Mouse (Mus musculus) lung, postnatal 0 days (tissue): ENCODE measurements around the gene Ifna11.

Experiments used
- CTCF ChIP-seq: IDR thresholded peaks from 2 replicates; pipeline ENCODE4 v1.5.1; 2016; ENCODE audit warnings: antibody characterized with exemption, mild to moderate bottlenecking
- EP300 ChIP-seq: IDR thresholded peaks from 2 replicates; pipeline ENCODE4 v1.6.1; 2016; ENCODE audit warnings: antibody characterized with exemption, mild to moderate bottlenecking, control low read depth

DNA sequence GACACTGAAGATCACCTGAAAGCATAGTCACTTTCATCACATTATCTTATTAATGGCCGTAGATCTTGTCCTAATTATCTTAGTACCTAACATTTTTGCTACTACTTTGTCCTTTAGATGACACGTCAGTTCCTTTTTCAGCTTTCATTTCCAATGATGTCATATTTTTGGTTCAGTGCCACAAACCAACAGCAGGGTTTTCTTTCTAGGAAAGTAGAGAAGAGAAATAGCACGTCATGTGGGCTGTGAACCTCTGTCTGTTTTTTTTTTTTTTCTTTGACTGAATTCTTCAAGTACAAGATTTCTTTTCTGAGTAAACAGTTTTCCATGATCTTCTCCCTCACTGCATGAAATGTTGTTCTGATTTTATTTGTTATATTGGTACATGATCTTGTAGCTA lies 20.3 kb downstream of the Ifna11 start:
- no peak for TF ChIP-seq CTCF
- TF ChIP-seq EP300: no peak
